Mouse (Mus musculus) heart, adult 2 months (tissue): ENCODE measurements around the gene Isl1.

Experiments
- CTCF ChIP-seq: fragments of 200-600 bp; IDR thresholded peaks from 2 replicates; pipeline ENCODE4 v1.8.1; 2022; ENCODE audit warnings: antibody characterized with exemption, mild to moderate bottlenecking, moderate library complexity
- EP300 ChIP-seq: fragments of 200-500 bp; IDR thresholded peaks from 2 replicates; pipeline ENCODE4 v1.6.1; 2011; ENCODE audit warnings: low read depth, low read length, control low read depth; ENCODE audit not compliant: insufficient read depth
- POLR2A ChIP-seq: fragments of 200-500 bp; IDR thresholded peaks from 2 replicates; pipeline ENCODE4 v1.6.1; 2011; ENCODE audit warnings: mild to moderate bottlenecking, low read depth, low read length, control low read depth; ENCODE audit not compliant: insufficient read depth

DNA sequence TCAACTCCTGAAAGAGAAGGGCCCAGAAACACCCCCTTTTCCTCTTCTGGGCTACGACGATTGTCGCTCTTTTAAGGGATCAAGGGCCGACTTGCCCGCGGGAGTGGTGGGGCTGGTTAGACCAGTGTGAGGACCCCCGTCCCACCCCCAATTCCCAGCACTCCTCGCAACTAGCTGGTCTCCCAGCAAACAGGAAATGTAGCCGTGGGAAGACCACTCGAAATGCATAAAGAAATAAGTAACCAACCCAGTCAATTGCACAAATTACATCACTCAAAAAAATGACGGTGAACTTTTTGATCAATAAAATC is 15.4 kb downstream of the Isl1 start:
- TF ChIP-seq CTCF: no peak
- no peak for TF ChIP-seq POLR2A
- no peak for TF ChIP-seq EP300
